Mouse (Mus musculus): ENCODE data around the gene Etl4. TPM values are rescaled to one million over a fixed set of nuclear protein-coding genes. Genes with fewer than 3 reads are reported as not detected.

Etl4 gene
- polyA plus RNA-seq, 1 experiment from 2014 or later = 2.5 TPM

DNA sequence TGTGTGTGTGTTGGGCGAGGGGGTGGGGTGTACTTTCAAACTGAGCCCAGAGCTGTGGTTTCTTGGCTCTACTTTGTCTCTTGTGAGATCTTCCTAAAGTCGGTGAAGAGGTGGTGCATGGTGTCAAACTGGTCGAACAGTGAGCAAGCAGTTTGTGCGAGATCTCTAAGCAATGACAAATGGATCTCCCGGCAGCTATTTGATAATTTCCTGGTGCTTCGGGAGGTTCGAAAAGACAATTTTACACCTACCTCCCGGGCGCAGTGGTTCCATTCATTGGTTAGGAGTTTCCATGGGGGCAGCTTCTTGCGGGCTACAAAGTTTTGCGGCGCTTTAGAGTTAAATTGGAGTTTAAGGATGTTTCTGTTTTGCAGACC, 610.5 kb downstream of the Etl4 start:
- H3K27ac ChIP-seq (replicated peaks; ENCODE audit: low read depth, low read length) = no peak overlapping the region
- WGBS = under 1% methylated on average over 12 of the region's 12 CpGs

DNA sequence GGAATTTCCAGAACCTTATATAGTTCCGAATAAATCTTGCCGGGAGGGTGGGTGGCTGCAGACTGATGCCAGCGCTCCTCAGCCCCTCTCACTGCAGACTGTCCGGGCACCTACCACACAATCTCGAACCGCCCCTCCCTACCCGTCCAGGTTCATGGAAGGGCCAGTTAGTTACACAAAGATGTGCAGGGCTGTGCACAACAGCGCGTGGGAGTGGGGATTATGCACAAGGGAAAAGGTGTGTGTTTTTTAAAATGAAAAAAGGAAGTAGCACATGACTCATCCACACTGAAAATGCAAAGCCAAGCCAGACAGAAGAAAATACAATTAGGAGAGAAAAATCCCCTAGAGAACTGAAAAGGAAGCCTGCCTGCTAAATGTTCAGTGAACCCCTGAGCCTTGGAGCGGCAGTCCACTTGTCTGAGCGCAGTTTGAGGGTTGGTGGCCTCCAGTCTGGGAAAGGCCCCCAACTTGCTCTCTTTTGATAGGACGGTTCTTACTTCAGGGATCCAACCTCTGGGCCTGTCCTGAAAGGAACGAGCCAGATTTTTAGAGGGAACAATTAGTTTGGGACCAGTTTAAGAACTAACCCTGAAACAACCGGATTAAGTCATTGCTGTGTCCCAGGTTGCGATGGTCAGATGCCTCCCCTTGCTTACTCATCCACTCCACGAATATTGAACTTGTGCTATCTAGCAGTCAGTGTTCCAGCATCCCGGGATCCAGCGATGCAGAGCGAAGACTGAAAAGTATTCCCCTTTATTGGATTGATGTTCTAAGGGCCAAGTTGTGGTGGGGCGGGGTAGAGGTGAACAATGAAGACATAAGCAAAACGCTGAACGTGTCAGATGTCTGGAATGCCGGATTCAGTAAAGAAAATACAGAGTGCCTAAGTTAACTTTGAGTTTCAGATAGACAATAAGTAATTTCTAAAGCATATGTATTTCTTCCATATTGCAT, 611.3 kb downstream of the Etl4 start:
- Histone ChIP-seq H3K9me3 (ENCODE audit: control insufficient read depth, low read length) (no peaks in the 10 kb centered on the region), H3K4me1 (ENCODE audit: control insufficient read depth, insufficient read depth, low read length) (peaks cover 17% of the 10 kb centered on the region), H3K27ac (replicated peaks; ENCODE audit: low read depth, low read length) (no peak overlapping the region), H3K27me3 (ENCODE audit: control insufficient read depth, insufficient read depth, low read length) (peaks cover 21% of the 10 kb centered on the region; the same call in 1 of the 2 replicates), H3K36me3 (ENCODE audit: control insufficient read depth, insufficient read depth, low read length) (no peaks in the 10 kb centered on the region), H3K4me3 (replicated peaks; ENCODE audit: low read depth, low read length) (peak overlapping the region; percentile 39), H3K9ac (replicated peaks; ENCODE audit: low read length) (0 out of 2 replicates have a peak overlapping the region, but pooled peaks have one; percentile 26), H3K4me2 (ENCODE audit: low read length) (peak overlapping the region; percentile 89)
- WGBS = 24% methylated on average over 23 of the region's 23 CpGs
- DNase-seq (peak; percentile 20), ATAC-seq (ENCODE audit: low FRiP score, low TSS enrichment) (no peak)

More for the DNA sequence above, 610.5 kb downstream of the Etl4 start:
- Histone ChIP-seq H3K36me3 (ENCODE audit: control insufficient read depth, insufficient read depth, low read length) (no peaks in the 10 kb centered on the region), H3K27me3 (ENCODE audit: control insufficient read depth, insufficient read depth, low read length) (peaks cover 21% of the 10 kb centered on the region; the same call in 1 of the 2 replicates), H3K4me1 (ENCODE audit: control insufficient read depth, insufficient read depth, low read length) (peaks cover 17% of the 10 kb centered on the region), H3K4me3 (replicated peaks; ENCODE audit: low read depth, low read length) (peak overlapping the region; percentile 39), H3K4me2 (ENCODE audit: low read length) (peak overlapping the region; percentile 89), H3K9me3 (ENCODE audit: control insufficient read depth, low read length) (no peaks in the 10 kb centered on the region), H3K9ac (replicated peaks; ENCODE audit: low read length) (no peak overlapping the region; the same call in 1 of the 2 replicates)
- DNase-seq = peak; percentile 17
- ATAC-seq (ENCODE audit: low FRiP score, low TSS enrichment) = no peak

DNA sequence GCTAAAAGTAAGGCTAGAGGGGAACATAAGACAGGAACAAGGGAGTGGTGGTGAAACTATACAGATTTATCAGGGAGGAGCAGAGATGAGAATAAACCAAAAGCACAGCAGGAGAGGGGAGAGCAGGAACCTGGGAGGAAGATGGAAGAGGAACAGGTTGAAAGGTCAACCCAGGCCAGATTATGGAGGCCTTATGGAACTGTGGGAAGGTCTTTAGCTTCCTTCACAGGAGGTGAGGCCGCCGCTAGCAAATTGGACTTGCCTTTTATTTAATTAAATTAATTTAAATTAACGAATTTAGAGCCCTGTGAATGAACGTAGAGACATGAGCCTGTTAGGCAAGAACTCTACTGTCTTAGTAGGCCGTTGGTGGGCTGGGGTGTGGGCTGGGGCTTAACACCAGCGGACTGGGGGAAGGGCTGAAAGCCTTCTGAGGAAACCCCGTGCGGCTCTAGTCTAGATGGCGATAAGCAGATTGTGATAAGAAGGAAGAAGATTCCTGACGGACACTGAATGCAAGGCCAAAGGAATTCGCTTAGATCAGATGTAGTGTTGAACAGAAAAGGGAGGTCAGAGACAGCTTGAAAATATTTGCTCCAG, 612.2 kb downstream of the Etl4 start:
- H3K9ac ChIP-seq (replicated peaks; ENCODE audit: low read length) = no peak overlapping the region
- no peaks in the 10 kb centered on the region for H3K36me3 ChIP-seq (ENCODE audit: control insufficient read depth, insufficient read depth, low read length)
- H3K27me3 ChIP-seq (ENCODE audit: control insufficient read depth, insufficient read depth, low read length) = peaks cover 21% of the 10 kb centered on the region; the same call in 1 of the 2 replicates
- no peak overlapping the region for H3K27ac ChIP-seq (replicated peaks; ENCODE audit: low read depth, low read length)
- ATAC-seq (ENCODE audit: low FRiP score, low TSS enrichment) = no peak
- H3K4me2 ChIP-seq (ENCODE audit: low read length) = no peak overlapping the region
- H3K4me1 ChIP-seq (ENCODE audit: control insufficient read depth, insufficient read depth, low read length) = peaks cover 17% of the 10 kb centered on the region
- H3K9me3 ChIP-seq (ENCODE audit: control insufficient read depth, low read length) = no peaks in the 10 kb centered on the region
- no peak overlapping the region for H3K4me3 ChIP-seq (replicated peaks; ENCODE audit: low read depth, low read length)
- DNase-seq = no peak
- WGBS = 53% methylated on average over 11 of the region's 11 CpGs

DNA sequence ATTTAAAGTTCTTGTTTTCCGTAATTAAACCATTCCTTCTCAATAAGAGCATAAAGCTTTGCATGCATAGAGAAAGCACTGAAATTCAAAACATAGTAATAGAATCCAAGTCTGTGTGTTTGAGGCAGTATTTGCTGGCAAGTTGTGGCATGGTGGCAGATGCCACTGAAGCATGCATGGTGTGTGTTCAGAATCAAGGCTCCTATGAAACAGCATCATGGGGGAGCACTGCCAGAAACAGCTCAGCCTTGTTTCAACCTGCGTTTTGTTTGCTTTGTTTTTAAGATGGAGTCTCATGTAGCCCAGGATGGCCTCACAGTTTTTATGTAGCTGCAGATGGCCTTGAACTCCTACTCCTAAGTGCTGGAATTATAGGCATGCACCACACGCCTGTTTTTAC, 614.1 kb downstream of the Etl4 start:
- 88% methylated on average over 3 of the region's 3 CpGs for WGBS
- H3K4me2 ChIP-seq (ENCODE audit: low read length) = no peak overlapping the region
- peaks cover 17% of the 10 kb centered on the region for H3K4me1 ChIP-seq (ENCODE audit: control insufficient read depth, insufficient read depth, low read length)
- DNase-seq (no peak), ATAC-seq (ENCODE audit: low FRiP score, low TSS enrichment) (no peak)
- no peaks in the 10 kb centered on the region for H3K9me3 ChIP-seq (ENCODE audit: control insufficient read depth, low read length)
- H3K27ac ChIP-seq (replicated peaks; ENCODE audit: low read depth, low read length) = no peak overlapping the region
- peaks cover 21% of the 10 kb centered on the region; the same call in 1 of the 2 replicates for H3K27me3 ChIP-seq (ENCODE audit: control insufficient read depth, insufficient read depth, low read length)
- no peaks in the 10 kb centered on the region for H3K36me3 ChIP-seq (ENCODE audit: control insufficient read depth, insufficient read depth, low read length)
- no peak overlapping the region for H3K4me3 ChIP-seq (replicated peaks; ENCODE audit: low read depth, low read length)
- no peak overlapping the region for H3K9ac ChIP-seq (replicated peaks; ENCODE audit: low read length)

DNA sequence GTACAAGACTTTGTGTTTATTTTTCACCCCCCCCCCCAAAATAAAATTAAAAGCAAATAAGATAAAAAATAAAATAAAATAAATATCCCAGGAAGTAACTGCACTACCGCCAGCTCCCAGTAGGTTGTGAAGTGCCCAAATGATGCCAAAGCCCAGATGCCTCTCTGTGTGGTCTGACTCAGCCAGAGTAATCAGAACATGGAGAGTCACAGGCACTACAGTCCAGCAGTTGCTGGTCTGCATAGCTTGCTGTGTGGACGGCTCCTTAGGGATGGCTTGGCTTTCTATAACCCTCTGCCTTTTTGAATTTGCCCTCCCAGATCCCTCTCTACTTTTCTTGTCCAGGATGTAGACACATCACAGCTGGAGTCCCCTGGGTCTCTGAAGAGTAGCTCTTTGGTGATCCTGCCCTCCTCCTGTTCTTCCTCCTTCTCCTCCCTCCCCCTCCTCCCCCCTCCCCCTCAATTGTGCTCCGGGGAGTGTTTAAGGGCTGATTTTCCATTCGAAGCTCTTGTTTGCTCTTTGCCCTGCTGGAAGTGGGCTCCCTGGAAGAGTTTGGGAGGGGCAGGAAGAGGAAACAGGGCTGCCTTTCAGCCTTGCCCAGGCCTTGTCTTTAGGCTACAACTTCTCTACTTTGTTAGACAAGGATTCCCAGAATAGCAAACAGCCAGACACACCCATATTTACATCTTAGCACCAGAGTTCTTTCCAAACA, 616.5 kb downstream of the Etl4 start:
- no peak overlapping the region for H3K9ac ChIP-seq (replicated peaks; ENCODE audit: low read length)
- no peaks in the 10 kb centered on the region for H3K4me1 ChIP-seq (ENCODE audit: control insufficient read depth, insufficient read depth, low read length)
- peaks cover 3% of the 10 kb centered on the region; the same call in 1 of the 2 replicates for H3K27me3 ChIP-seq (ENCODE audit: control insufficient read depth, insufficient read depth, low read length)
- no peaks in the 10 kb centered on the region for H3K36me3 ChIP-seq (ENCODE audit: control insufficient read depth, insufficient read depth, low read length)
- no peak overlapping the region for H3K4me3 ChIP-seq (replicated peaks; ENCODE audit: low read depth, low read length)
- no peak for ATAC-seq (ENCODE audit: low FRiP score, low TSS enrichment)
- no peak overlapping the region for H3K27ac ChIP-seq (replicated peaks; ENCODE audit: low read depth, low read length)
- WGBS = 20% methylated on average over 4 of the region's 4 CpGs
- no peak for DNase-seq
- no peak overlapping the region for H3K4me2 ChIP-seq (ENCODE audit: low read length)
- H3K9me3 ChIP-seq (ENCODE audit: control insufficient read depth, low read length) = no peaks in the 10 kb centered on the region

DNA sequence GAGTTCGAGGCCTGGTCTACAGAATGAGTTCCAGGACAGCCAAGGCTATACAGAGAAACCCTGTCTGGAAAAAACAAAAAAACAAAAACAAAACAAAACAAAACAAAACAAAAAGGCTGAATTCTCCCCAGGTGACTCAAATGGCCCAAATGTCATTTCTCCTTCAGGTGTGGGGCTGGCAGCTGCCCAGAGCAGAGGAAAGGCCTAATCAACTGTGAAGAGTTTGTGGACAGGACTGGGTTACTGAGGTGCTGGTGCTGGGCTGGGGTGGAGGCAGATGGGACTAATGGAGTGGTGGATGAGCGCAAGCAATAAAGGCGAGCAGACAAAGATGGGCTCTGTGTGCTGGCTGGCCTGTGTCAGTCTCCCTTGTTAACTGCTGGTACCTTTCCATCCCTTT, 617.3 kb downstream of the Etl4 start:
- Histone ChIP-seq H3K9ac (replicated peaks; ENCODE audit: low read length) (no peak overlapping the region), H3K4me1 (ENCODE audit: control insufficient read depth, insufficient read depth, low read length) (no peaks in the 10 kb centered on the region), H3K27me3 (ENCODE audit: control insufficient read depth, insufficient read depth, low read length) (no peaks in the 10 kb centered on the region), H3K4me3 (replicated peaks; ENCODE audit: low read depth, low read length) (no peak overlapping the region), H3K9me3 (ENCODE audit: control insufficient read depth, low read length) (no peaks in the 10 kb centered on the region), H3K4me2 (ENCODE audit: low read length) (no peak overlapping the region), H3K36me3 (ENCODE audit: control insufficient read depth, insufficient read depth, low read length) (no peaks in the 10 kb centered on the region), H3K27ac (replicated peaks; ENCODE audit: low read depth, low read length) (no peak overlapping the region)
- 94% methylated on average over 3 of the region's 3 CpGs for WGBS
- ATAC-seq (ENCODE audit: low FRiP score, low TSS enrichment) (no peak), DNase-seq (no peak)

DNA sequence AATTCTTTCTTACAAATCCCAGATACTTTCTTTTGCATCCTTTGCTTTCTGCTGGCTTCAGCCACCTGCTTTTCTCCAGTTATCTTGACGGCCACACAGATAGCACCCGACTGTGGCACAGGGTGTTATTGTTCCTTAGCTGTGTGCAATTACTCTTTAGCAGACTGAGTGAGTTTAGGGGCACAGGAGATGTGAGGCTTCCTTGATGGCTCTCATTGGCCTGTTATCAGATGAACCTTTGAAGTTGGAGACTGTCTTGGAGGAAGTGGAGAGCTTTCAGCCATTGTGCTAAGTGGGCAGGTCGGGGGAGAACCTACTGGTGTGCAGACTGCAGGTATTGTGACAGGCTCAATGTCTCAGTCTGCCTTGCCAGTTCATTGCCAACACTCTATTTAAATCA, 623.0 kb downstream of the Etl4 start:
- Histone ChIP-seq H3K27me3 (ENCODE audit: control insufficient read depth, insufficient read depth, low read length) (no peaks in the 10 kb centered on the region), H3K27ac (replicated peaks; ENCODE audit: low read depth, low read length) (no peak overlapping the region), H3K9me3 (ENCODE audit: control insufficient read depth, low read length) (no peaks in the 10 kb centered on the region), H3K36me3 (ENCODE audit: control insufficient read depth, insufficient read depth, low read length) (no peaks in the 10 kb centered on the region), H3K9ac (replicated peaks; ENCODE audit: low read length) (no peak overlapping the region), H3K4me2 (ENCODE audit: low read length) (no peak overlapping the region), H3K4me1 (ENCODE audit: control insufficient read depth, insufficient read depth, low read length) (no peaks in the 10 kb centered on the region), H3K4me3 (replicated peaks; ENCODE audit: low read depth, low read length) (no peak overlapping the region)
- 73% methylated on average over 3 of the region's 3 CpGs for WGBS
- ATAC-seq (ENCODE audit: low FRiP score, low TSS enrichment) (no peak), DNase-seq (no peak)

DNA sequence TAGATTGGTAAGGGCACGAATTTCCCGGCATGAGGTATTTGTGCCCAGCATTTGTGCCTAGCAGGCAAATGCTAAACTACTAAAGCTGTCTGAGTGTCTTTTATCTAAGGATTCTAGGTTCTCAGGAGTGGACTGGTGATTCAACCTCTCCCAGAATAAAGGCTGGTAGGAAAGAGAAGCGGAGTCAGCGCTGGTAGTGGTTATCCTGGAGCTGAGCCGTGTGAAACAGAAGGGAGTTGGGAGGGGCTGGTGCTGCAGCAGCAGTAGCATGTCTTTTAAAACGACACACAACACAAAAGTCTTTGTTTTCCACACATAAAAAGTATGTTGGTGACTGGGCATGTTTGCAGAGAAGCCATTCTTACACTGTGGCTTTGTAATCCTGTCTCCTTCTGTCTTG, 628.2 kb downstream of the Etl4 start:
- ATAC-seq (ENCODE audit: low FRiP score, low TSS enrichment) (no peak), DNase-seq (no peak)
- Histone ChIP-seq H3K4me2 (ENCODE audit: low read length) (no peak overlapping the region), H3K9ac (replicated peaks; ENCODE audit: low read length) (no peak overlapping the region), H3K36me3 (ENCODE audit: control insufficient read depth, insufficient read depth, low read length) (no peaks in the 10 kb centered on the region), H3K9me3 (ENCODE audit: control insufficient read depth, low read length) (no peaks in the 10 kb centered on the region), H3K27me3 (ENCODE audit: control insufficient read depth, insufficient read depth, low read length) (no peaks in the 10 kb centered on the region), H3K4me3 (replicated peaks; ENCODE audit: low read depth, low read length) (no peak overlapping the region), H3K4me1 (ENCODE audit: control insufficient read depth, insufficient read depth, low read length) (no peaks in the 10 kb centered on the region), H3K27ac (replicated peaks; ENCODE audit: low read depth, low read length) (no peak overlapping the region)
- 61% methylated on average over 6 of the region's 6 CpGs for WGBS

All from midbrain, embryonic 14.5 days (tissue).